Mouse (Mus musculus): ENCODE data around the gene Tmem94.

DNA sequence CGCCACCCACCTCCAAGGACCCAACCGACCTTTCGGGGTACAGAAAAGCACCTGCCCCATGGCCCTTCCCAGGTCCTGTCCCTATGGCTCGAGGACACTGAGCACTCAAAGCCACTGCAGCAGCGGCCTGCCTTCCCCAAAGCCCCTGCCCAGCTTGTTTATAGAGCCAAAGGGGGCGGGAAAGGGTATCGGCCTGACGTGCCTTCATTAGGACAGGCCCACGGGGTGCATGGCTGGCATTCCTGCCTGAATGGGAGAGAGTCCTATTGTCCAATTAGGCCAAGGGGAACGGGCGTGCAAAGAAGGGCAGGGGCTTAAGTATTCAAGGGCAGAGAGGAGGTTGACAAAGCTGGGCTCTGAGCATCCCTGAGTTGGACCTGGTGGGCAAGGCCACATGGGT is 42.7 kb downstream of the Tmem94 start:
- no peak for TF ChIP-seq CTCF (IDR thresholded peaks at IDR 0.05; ENCODE audit: low read depth, low read length)
- no peak for TF ChIP-seq POLR2A (IDR thresholded peaks at IDR 0.05; ENCODE audit: insufficient read depth, low read length)
- no peak for TF ChIP-seq EP300 (IDR thresholded peaks at IDR 0.05; ENCODE audit: insufficient read depth, low read depth, low read length)

Data from ES-Bruce4 (cell line).